Mouse (Mus musculus) left cerebral cortex, adult 11 months (tissue): ENCODE measurements around the gene Cxcl17.
"Not testable (repeated sequence)": the region's sequence is repeated elsewhere in the genome, so short reads cannot be mapped to it uniquely, and the experiment has no call there.

Source experiments
- DNase-seq: peaks from one replicate; pipeline ENCODE4 v3.0.0; 2022; ENCODE audit warnings: low spot score

The Cxcl17 gene

GRCm38 (mm10) chr7:25412833-25413441 lies at the start of gene Cxcl17:
Gene Cxcl17 (minus strand): TSS chr7:25412886.
- no peak for DNase-seq

GRCm38 (mm10) chr7:25462033-25462337 lies 49.3 kb upstream of the Cxcl17 start:
- DNase-seq, result not testable (repeated sequence)

GRCm38 (mm10) chr7:25461336-25462032 lies 48.8 kb upstream of the Cxcl17 start:
- peak; percentile 7 for DNase-seq

- DNase-seq, result no peak
Measured at GRCm38 (mm10) chr7:25452103-25452502, 39.4 kb upstream of the Cxcl17 start.

GRCm38 (mm10) chr7:25449913-25450890 lies 37.5 kb upstream of the Cxcl17 start:
- DNase-seq, result no peak

GRCm38 (mm10) chr7:25440816-25441153 lies 28.1 kb upstream of the Cxcl17 start:
- no peak for DNase-seq

GRCm38 (mm10) chr7:25439978-25440815 lies 27.5 kb upstream of the Cxcl17 start:
- no peak for DNase-seq

GRCm38 (mm10) chr7:25439124-25439822 lies 26.6 kb upstream of the Cxcl17 start:
- DNase-seq, result no peak

GRCm38 (mm10) chr7:25436704-25437103 lies 24.0 kb upstream of the Cxcl17 start:
- no peak for DNase-seq

- DNase-seq, result no peak
Measured at GRCm38 (mm10) chr7:25436226-25436625, 23.5 kb upstream of the Cxcl17 start.

- no peak for DNase-seq
Measured at GRCm38 (mm10) chr7:25435546-25435851, 22.8 kb upstream of the Cxcl17 start.

GRCm38 (mm10) chr7:25434654-25435545 lies 22.2 kb upstream of the Cxcl17 start:
- DNase-seq, result no peak

- DNase-seq, result no peak
Measured at GRCm38 (mm10) chr7:25433781-25434560, 21.3 kb upstream of the Cxcl17 start.

- DNase-seq, result no peak
Measured at GRCm38 (mm10) chr7:25433007-25433541, 20.4 kb upstream of the Cxcl17 start.

GRCm38 (mm10) chr7:25432381-25432780 lies 19.7 kb upstream of the Cxcl17 start:
- DNase-seq, result no peak

- DNase-seq, result no peak
Measured at GRCm38 (mm10) chr7:25429886-25430784, 17.4 kb upstream of the Cxcl17 start.

GRCm38 (mm10) chr7:25428321-25428720 lies 15.6 kb upstream of the Cxcl17 start:
- DNase-seq, result no peak

GRCm38 (mm10) chr7:25427144-25427543 lies 14.5 kb upstream of the Cxcl17 start:
- no peak for DNase-seq
